Mouse (Mus musculus): ENCODE data around the gene Cdh5.

GRCm38 (mm10) chr8:104131414-104131975 is 30.1 kb downstream of the Cdh5 start:
- TF ChIP-seq CTCF (conservative IDR thresholded peaks at IDR 0.05; ENCODE audit: low read length) (no peak), POU5F1 (IDR thresholded peaks at IDR 0.05; ENCODE audit: borderline replicate concordance, low read length) (no peak), NANOG (IDR thresholded peaks at IDR 0.05; ENCODE audit: borderline replicate concordance, low read length) (no peak)
